Mouse (Mus musculus): ENCODE data around the gene Arid4a. TPM values are rescaled to one million over a fixed set of nuclear protein-coding genes. Genes with fewer than 3 reads are reported as not detected.

Arid4a gene
- polyA plus RNA-seq, 1 experiment from 2014 or later = 43.8 TPM

GRCm38 (mm10) chr12:70984855-70985550 is 30.8 kb upstream of the Arid4a start:
- Histone ChIP-seq H3K4me2 (replicated peaks) (no peak overlapping the region), H3K4me1 (no peaks in the 10 kb centered on the region), H3K4me3 (replicated peaks) (no peak overlapping the region), H3K36me3 (peaks cover 68% of the 10 kb centered on the region), H3K9me3 (replicated peaks) (no peaks in the 10 kb centered on the region), H3K27me3 (no peaks in the 10 kb centered on the region), H3K9ac (no peak overlapping the region), H3K27ac (replicated peaks) (no peak overlapping the region)
- no peak for ATAC-seq (ENCODE audit: insufficient number of reproducible peaks, low FRiP score, low TSS enrichment, low read depth)
- WGBS = 92% methylated on average over 7 of the region's 7 CpGs

DNA sequence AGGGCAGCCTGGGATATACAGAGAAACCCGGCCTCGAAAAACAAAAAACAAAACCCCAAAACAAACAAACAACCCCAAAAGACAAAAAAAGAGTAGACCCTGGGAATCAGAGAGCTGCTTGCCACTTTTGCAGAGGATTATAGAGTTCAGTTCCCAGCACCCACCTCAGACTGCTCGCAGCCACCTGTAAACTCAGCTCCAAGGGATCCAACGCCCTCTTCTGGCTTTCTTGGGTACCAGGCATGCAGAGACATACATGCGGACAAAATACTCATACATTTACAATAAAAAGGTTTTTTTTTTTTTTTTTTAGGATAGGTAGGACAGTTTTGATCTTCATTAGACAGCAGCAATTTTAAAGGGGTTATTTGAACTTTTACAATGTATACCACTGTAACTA is 18.6 kb upstream of the Arid4a start:
- Histone ChIP-seq H3K9ac (no peak overlapping the region), H3K9me3 (replicated peaks) (no peaks in the 10 kb centered on the region), H3K27ac (replicated peaks) (no peak overlapping the region), H3K36me3 (peaks cover 38% of the 10 kb centered on the region), H3K4me3 (replicated peaks) (no peak overlapping the region), H3K27me3 (no peaks in the 10 kb centered on the region), H3K4me2 (replicated peaks) (no peak overlapping the region), H3K4me1 (0 out of 2 replicates have a peak, but pooled peaks cover 8% of the 10 kb centered on the region)
- no peak for ATAC-seq (ENCODE audit: insufficient number of reproducible peaks, low FRiP score, low TSS enrichment, low read depth)
- WGBS = 91% methylated on average over 5 of the region's 5 CpGs

DNA sequence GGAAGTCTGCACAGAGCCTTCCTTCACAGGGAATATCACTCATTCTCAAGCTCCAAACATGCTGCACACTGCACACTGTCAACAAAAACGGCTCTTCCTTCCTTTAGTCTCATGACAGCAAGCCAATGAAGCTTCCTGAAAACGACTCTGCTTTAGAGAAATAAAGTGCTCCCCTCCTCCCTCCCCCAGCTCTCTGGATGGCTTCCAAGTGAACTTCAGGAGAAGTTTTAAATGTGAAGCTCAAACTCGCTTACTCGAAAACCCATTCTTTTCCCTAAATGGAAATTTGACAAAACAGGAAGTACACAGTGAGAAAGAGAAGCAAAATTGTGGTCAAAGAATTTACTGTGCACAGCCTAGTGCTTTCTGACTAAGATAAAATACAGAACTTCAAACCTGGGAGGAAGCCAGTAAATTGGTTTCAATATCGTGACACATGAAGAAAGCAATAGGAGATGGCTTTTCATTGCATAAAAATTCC is 16.3 kb upstream of the Arid4a start:
- H3K4me3 ChIP-seq (replicated peaks) = no peak overlapping the region
- H3K27ac ChIP-seq (replicated peaks) = peak overlapping the region; percentile 67
- no peak overlapping the region for H3K4me2 ChIP-seq (replicated peaks)
- peaks cover 36% of the 10 kb centered on the region for H3K36me3 ChIP-seq
- 0 out of 2 replicates have a peak, but pooled peaks cover 8% of the 10 kb centered on the region for H3K4me1 ChIP-seq
- WGBS = 27% methylated on average over 5 of the region's 5 CpGs
- no peak for ATAC-seq (ENCODE audit: insufficient number of reproducible peaks, low FRiP score, low TSS enrichment, low read depth)
- H3K9me3 ChIP-seq (replicated peaks) = no peaks in the 10 kb centered on the region
- no peaks in the 10 kb centered on the region for H3K27me3 ChIP-seq
- H3K9ac ChIP-seq = no peak overlapping the region

DNA sequence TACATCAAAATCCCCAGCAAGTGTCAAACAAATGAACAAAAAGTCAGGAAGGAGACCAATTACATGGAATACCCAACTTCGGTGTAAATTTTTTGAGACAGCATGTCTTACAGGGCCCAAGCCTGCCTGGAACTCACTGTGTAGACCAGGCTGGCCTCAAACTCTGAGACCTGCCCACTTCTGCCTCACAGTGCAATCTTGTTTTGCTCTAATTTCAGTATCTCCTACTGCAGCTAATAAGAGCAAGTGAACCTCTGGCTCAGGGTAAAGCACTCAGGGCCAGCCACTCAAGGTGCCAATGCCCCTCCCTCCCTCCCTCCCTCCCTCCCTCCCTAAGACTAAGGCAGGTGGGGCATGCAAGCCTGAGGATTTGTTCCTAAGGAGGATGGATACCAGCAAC is 15.4 kb upstream of the Arid4a start:
- Histone ChIP-seq H3K4me2 (replicated peaks) (no peak overlapping the region), H3K27ac (replicated peaks) (no peak overlapping the region), H3K4me1 (0 out of 2 replicates have a peak, but pooled peaks cover 8% of the 10 kb centered on the region), H3K4me3 (replicated peaks) (no peak overlapping the region), H3K27me3 (no peaks in the 10 kb centered on the region), H3K9me3 (replicated peaks) (no peaks in the 10 kb centered on the region), H3K36me3 (peaks cover 40% of the 10 kb centered on the region), H3K9ac (no peak overlapping the region)
- ATAC-seq (ENCODE audit: insufficient number of reproducible peaks, low FRiP score, low TSS enrichment, low read depth) = no peak
- 86% methylated on average over 1 of the region's 1 CpGs for WGBS

GRCm38 (mm10) chr12:71001456-71001855 is 14.3 kb upstream of the Arid4a start:
- Histone ChIP-seq H3K9me3 (replicated peaks) (no peaks in the 10 kb centered on the region), H3K27me3 (no peaks in the 10 kb centered on the region), H3K4me3 (replicated peaks) (no peak overlapping the region), H3K36me3 (peaks cover 40% of the 10 kb centered on the region), H3K4me2 (replicated peaks) (no peak overlapping the region), H3K9ac (no peak overlapping the region), H3K27ac (replicated peaks) (no peak overlapping the region; the same call in 1 of the 2 replicates), H3K4me1 (0 out of 2 replicates have a peak, but pooled peaks cover 8% of the 10 kb centered on the region)
- WGBS = 61% methylated on average over 6 of the region's 6 CpGs
- no peak for ATAC-seq (ENCODE audit: insufficient number of reproducible peaks, low FRiP score, low TSS enrichment, low read depth)

- Histone ChIP-seq H3K27ac (replicated peaks) (no peak overlapping the region), H3K27me3 (no peaks in the 10 kb centered on the region), H3K9ac (no peak overlapping the region), H3K4me1 (0 out of 2 replicates have a peak, but pooled peaks cover 5% of the 10 kb centered on the region), H3K4me3 (replicated peaks) (no peak overlapping the region), H3K36me3 (peaks cover 44% of the 10 kb centered on the region), H3K9me3 (replicated peaks) (no peaks in the 10 kb centered on the region), H3K4me2 (replicated peaks) (no peak overlapping the region)
- no peak for ATAC-seq (ENCODE audit: insufficient number of reproducible peaks, low FRiP score, low TSS enrichment, low read depth)
- WGBS = 86% methylated on average over 5 of the region's 6 CpGs
Observed at GRCm38 (mm10) chr12:71003760-71004426, 11.9 kb upstream of the Arid4a start.

- Histone ChIP-seq H3K4me3 (replicated peaks) (no peak overlapping the region), H3K9ac (no peak overlapping the region), H3K4me1 (no peaks in the 10 kb centered on the region), H3K27me3 (no peaks in the 10 kb centered on the region), H3K36me3 (peaks cover 51% of the 10 kb centered on the region), H3K4me2 (replicated peaks) (no peak overlapping the region), H3K27ac (replicated peaks) (no peak overlapping the region), H3K9me3 (replicated peaks) (no peaks in the 10 kb centered on the region)
- no peak for ATAC-seq (ENCODE audit: insufficient number of reproducible peaks, low FRiP score, low TSS enrichment, low read depth)
- WGBS = 92% methylated on average over 6 of the region's 6 CpGs
Observed at GRCm38 (mm10) chr12:71006141-71006540, 9.6 kb upstream of the Arid4a start.

DNA sequence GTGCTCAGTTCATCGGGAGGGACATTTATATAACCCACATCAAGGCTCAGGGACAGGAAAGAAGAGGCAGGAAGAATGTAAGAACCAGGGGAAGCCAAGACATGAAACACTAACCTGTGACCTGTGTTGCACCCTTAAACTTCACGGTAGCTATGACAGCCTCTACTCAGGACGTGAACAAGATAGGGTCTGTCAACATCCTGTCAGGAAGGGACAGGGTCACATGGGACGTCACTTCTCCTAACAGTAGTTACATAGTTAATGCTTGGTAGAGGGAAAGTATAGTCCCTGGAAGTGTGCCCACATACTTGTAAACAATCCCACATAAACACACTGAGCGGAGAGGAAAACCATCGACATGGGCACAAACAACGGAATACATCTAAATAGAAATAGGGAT is 8.9 kb upstream of the Arid4a start:
- Histone ChIP-seq H3K9me3 (replicated peaks) (no peaks in the 10 kb centered on the region), H3K27ac (replicated peaks) (no peak overlapping the region), H3K4me2 (replicated peaks) (no peak overlapping the region), H3K36me3 (peaks cover 52% of the 10 kb centered on the region), H3K4me3 (replicated peaks) (no peak overlapping the region), H3K9ac (no peak overlapping the region), H3K4me1 (peaks cover 3% of the 10 kb centered on the region; the same call in 1 of the 2 replicates), H3K27me3 (no peaks in the 10 kb centered on the region)
- WGBS = 81% methylated on average over 7 of the region's 7 CpGs
- no peak for ATAC-seq (ENCODE audit: insufficient number of reproducible peaks, low FRiP score, low TSS enrichment, low read depth)

GRCm38 (mm10) chr12:71009769-71010168 is 6.0 kb upstream of the Arid4a start:
- Histone ChIP-seq H3K27ac (replicated peaks) (no peak overlapping the region), H3K27me3 (no peaks in the 10 kb centered on the region), H3K4me3 (replicated peaks) (no peak overlapping the region), H3K4me2 (replicated peaks) (no peak overlapping the region), H3K36me3 (peaks cover 45% of the 10 kb centered on the region), H3K4me1 (peaks cover 20% of the 10 kb centered on the region), H3K9me3 (replicated peaks) (no peaks in the 10 kb centered on the region), H3K9ac (no peak overlapping the region)
- ATAC-seq (ENCODE audit: insufficient number of reproducible peaks, low FRiP score, low TSS enrichment, low read depth) = no peak
- WGBS = 47% methylated on average over 4 of the region's 4 CpGs

- WGBS = under 1% methylated on average over 32 of the region's 32 CpGs
- peak; percentile 52 for ATAC-seq (ENCODE audit: insufficient number of reproducible peaks, low FRiP score, low TSS enrichment, low read depth)
- Histone ChIP-seq H3K9ac (peak overlapping the region; percentile 54), H3K4me1 (peaks cover 20% of the 10 kb centered on the region), H3K27ac (replicated peaks) (peak overlapping the region; percentile 98), H3K27me3 (no peaks in the 10 kb centered on the region), H3K9me3 (replicated peaks) (no peaks in the 10 kb centered on the region), H3K36me3 (peaks cover 15% of the 10 kb centered on the region), H3K4me3 (replicated peaks) (peak overlapping the region; percentile 100), H3K4me2 (replicated peaks) (peak overlapping the region; percentile 66)
Observed at GRCm38 (mm10) chr12:71014845-71015362, 886 bp upstream of the Arid4a start.

DNA sequence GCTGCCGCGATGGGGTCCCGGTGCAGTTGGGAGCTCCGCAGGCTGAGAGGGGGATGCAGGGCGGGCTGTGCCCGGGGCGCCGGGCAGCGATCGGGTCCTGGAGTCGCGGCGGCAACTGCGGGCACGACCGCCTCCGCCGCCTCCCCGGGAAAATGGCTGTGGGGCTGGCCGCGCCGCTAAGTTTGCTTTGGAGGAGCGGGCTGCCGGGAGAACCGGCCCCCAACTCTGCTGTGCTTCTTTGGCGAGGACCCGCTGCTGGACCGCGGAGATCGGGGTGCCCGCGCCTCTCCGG is 367 bp downstream of the Arid4a start:
- WGBS = under 1% methylated on average over 32 of the region's 33 CpGs
- ATAC-seq (ENCODE audit: insufficient number of reproducible peaks, low FRiP score, low TSS enrichment, low read depth) = no peak

More for the DNA sequence above, 367 bp downstream of the Arid4a start:
- H3K9me3 ChIP-seq (replicated peaks) = no peaks in the 10 kb centered on the region
- H3K4me2 ChIP-seq (replicated peaks) = peak overlapping the region; percentile 60
- H3K4me1 ChIP-seq = peaks cover 20% of the 10 kb centered on the region
- no peaks in the 10 kb centered on the region for H3K27me3 ChIP-seq
- H3K4me3 ChIP-seq (replicated peaks) = peak overlapping the region; percentile 100
- H3K27ac ChIP-seq (replicated peaks) = peak overlapping the region; percentile 98
- H3K9ac ChIP-seq = peak overlapping the region; percentile 91
- H3K36me3 ChIP-seq = peaks cover 21% of the 10 kb centered on the region
